Mouse (Mus musculus): ENCODE measurements around the gene Plxna2.

Gene Plxna2

DNA sequence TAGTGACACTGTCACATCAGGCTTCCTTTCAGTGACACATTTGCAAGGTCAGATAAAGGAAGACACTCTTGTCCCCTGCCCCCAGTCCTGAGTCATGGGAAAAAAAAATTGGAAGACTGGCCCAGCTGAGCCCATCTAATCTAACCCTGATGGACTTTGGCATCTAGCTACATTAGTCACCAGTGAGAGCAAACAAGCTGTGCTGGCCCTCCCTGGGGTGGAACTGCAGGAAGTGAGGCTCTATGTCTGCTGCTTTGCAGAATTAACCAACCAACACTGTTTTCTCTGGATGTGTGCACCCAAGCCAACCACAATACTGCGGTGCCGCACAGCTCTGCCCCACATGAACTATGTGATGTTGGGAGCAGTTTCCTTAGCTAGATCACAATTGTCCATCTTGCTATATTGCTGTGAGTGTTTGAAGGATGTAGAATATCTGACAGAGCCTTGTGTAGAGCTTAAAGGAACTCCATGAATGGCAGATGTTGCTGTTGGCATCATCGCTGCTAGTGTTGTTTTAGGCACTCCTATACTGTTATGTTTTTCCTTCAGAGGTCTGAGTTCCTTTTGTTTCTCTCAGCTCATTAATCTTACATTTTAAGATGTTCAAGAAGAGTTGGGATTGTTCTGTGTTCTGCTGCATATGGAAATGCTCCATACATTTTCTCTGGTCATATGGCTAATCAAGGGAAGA, 42.6 kb downstream of the Plxna2 start:
- peak; percentile 95 for DNase-seq (ENCODE audit: low read depth, low spot score)

GRCm38 (mm10) chr1:194663021-194663420, 45.0 kb downstream of the Plxna2 start:
- no peak for DNase-seq (ENCODE audit: low read depth, low spot score)

GRCm38 (mm10) chr1:194665715-194666114, 47.7 kb downstream of the Plxna2 start:
- no peak for DNase-seq (ENCODE audit: low read depth, low spot score)

DNA sequence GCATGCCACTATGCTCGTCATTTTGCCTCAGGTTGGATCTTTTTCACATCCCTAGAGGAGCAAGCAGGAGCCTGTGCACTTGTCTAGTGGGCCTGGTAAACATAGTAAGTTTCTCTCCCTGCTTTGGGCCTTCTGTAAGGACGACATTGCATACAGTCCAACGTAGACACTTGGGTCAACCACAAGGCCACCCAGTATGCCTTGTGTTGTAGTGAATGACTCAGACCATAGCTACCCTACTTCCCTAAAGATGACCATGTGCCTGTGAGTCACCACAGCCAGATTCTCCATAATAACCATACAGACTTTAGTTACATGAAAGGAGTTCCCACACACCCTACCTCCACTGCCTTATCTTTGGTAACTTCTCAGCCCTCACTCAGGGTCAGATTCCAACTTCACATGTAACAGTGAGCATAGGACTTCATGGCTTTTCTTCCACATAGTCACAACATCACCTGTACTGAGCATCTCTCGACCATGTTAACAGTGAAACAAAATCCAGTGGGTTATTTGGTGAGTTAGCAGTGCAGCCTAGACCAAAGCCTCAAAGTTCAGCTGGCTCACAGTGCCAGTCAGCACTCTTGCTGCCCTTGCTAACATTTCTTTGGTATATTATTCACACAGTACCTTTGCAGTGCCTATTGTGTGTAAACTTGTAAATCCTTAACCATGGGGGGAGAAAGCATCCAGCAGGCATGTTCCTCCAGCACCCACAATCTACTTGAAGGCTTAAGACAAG, 53.9 kb downstream of the Plxna2 start:
- peak; percentile 89 for DNase-seq (ENCODE audit: low read depth, low spot score)

DNA sequence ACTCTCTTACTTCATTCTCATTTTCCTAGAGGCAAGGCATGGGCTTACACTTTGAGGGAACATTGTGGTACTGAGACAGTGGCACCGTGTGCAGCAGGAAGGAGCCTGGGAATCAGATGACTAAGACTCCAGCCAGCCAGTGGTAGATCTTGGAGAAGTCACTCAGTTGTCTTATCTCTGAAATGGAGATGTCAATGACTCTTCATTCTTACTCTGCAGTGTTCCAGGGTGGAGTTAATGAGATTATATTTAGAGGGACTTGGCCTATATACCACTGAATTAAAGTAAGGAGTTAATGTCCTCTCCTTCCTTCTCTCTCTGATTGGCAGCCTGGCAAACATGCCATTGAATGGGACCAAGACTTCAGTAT, 54.5 kb downstream of the Plxna2 start:
- DNase-seq (ENCODE audit: low read depth, low spot score): no peak

DNA sequence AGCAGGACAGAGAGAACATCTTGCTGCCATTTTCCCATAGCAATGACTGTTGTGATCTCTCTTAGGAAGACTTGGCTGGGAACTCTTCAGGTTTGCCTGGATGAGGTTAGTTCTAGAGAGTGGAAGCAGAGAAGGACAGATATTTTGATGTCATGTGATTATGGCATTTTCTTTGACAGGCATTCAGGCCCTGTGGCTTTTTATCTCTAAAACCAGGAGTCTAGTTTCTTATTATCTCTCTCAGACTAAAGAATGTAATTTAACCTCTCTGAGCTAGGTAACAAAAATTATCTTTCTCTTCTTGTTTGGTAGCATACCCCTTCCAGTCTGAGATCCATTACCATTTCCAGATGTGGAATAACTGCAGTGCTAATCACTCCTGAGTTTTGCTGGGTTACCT, 55.2 kb downstream of the Plxna2 start:
- DNase-seq (ENCODE audit: low read depth, low spot score): no peak

DNA sequence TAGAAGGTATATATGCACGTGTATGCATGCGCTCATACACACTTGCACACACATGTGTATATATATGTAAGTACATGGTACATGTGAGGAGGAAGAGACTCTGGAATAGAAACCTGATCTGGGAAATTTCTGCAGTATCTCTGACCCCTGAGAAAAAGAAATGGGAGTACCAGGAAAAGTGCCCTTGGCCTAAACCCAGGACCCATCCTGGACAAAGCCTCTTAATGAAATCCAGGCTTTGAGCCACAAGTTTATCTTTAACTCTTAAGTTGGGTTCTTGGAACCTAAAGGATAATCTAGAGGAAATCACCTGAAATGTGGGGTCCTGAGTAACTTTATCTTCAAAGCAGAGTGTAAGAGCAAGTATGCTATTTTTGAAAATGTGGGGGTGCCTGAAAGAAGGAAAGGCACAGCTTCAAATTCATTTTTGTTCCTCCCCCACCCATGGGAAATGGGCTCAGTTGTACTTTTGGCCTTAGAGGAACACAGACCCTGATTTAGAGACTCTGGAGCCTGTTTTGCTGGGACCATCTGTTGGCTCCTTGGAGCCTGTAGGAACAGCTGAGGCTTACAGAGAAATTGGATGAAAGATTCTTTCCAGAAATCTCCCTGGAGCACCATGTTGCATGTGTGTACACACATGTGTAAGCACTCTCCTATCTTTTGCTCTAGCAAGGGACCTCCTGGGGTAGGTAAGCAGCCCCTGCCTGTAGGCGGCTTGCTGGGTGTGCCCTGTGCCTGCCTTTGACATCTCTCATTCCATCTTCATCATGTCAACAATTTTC, 57.3 kb downstream of the Plxna2 start:
- DNase-seq (ENCODE audit: low read depth, low spot score): no peak

- DNase-seq (ENCODE audit: low read depth, low spot score): peak; percentile 93
These were observed 57.8 kb downstream of the Plxna2 start for GRCm38 (mm10) chr1:194675891-194676200.

GRCm38 (mm10) chr1:194677878-194678277, 59.9 kb downstream of the Plxna2 start:
- DNase-seq (ENCODE audit: low read depth, low spot score): peak; percentile 90

DNA sequence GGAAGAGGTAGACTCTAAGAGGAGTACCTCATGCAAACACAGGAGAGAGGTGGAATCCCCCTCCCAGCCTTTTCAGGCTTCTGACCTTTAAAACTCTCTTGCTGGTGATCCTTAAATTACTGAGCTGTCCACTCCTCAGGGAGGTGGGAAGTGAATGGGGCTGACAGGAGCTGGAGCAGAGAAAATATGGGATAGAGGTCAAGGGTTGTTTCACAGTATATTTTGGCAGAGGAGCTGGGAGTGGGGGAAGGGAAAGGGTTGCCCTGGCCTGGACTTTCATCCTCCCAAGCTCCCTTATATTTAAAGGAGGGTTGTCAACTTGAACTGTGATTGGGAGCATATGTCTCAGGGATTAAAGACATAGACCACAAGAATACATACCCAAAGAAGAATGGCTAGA, 61.1 kb downstream of the Plxna2 start:
- DNase-seq (ENCODE audit: low read depth, low spot score): no peak

- no peak for DNase-seq (ENCODE audit: low read depth, low spot score)
These were observed 62.1 kb downstream of the Plxna2 start for GRCm38 (mm10) chr1:194680136-194680535.

DNA sequence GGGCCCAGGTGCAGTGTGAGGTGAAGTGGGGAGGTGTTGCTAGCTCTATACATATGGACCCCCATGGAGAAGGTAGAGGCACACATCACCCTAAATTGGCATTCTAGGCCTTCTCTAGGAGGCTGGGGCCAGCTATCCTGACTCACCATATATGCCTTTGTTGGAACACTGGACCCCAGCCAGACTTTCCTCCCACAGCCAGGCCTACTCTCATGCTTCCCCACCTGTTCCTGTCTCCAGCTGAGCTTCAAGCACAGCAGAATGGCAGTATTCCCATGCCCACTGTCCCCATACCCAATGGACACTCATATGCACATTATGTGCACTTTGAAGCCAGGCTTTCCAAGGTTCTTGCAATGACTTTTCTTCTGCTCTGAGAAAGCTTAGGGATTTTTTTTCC, 64.0 kb downstream of the Plxna2 start:
- DNase-seq (ENCODE audit: low read depth, low spot score): peak; percentile 77

DNA sequence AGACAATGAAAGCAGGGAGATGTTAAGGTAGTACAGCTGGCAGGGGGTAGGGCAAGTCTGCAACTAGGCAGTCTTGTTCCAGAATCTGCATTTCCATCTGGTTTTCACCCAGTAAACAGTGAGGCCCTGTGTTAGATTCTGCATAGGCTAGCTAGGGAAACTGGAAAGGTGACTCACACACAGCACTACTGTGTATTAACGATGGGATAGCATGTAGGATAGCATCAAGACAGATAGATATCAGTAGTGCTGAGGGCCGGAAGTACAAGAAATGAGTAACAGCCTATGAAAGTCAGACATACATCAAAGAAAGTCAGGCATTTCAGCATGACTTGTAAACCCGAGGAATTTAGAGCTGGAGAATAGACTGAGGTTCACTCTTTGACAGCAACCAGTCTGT, 65.1 kb downstream of the Plxna2 start:
- DNase-seq (ENCODE audit: low read depth, low spot score): peak; percentile 58

- no peak for DNase-seq (ENCODE audit: low read depth, low spot score)
These were observed 67.9 kb downstream of the Plxna2 start for GRCm38 (mm10) chr1:194685896-194686295.

DNA sequence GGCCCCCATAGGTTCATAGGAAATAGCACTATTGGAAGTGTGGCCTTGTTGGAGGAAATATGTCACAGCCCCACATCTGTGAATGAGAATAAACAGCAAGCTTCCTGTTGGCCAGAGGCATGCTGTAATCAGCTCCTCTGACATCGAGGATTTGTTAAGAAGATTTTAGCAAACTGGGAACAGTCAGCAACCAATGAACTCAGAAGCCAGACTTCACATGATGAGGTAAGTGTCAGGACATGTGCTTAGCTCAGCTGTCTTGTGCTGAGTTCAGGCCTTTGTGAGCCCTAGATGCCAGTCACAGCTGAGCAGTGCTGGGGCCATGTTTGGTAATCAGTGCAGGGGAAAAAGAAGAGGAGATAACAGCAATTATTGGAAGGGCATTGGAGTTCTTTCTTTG, 69.7 kb downstream of the Plxna2 start:
- peak; percentile 49 for DNase-seq (ENCODE audit: low read depth, low spot score)

DNA sequence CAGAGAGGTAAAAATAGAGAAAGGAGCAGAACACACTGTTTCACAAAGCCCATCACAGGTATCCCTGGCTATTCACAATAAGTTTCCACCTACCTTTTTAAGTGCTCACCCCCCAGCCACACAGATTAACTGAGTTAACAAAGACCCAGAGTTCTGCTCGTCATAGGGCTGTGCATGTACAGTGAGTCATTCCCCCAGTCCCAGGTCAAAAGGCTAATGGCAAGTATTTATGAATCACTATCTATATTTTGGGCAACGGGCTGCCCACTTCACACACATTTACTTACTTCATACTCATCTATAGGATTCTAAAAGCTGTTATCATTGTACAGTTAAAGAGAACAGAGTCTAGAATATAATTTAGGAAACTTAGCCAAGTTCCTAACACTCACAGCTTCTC, 70.1 kb downstream of the Plxna2 start:
- DNase-seq (ENCODE audit: low read depth, low spot score): peak; percentile 68

GRCm38 (mm10) chr1:194693063-194693462, 75.0 kb downstream of the Plxna2 start:
- no peak for DNase-seq (ENCODE audit: low read depth, low spot score)

- no peak for DNase-seq (ENCODE audit: low read depth, low spot score)
These were observed 75.5 kb downstream of the Plxna2 start for GRCm38 (mm10) chr1:194693488-194693887.

- DNase-seq (ENCODE audit: low read depth, low spot score): no peak
These were observed 76.8 kb downstream of the Plxna2 start for GRCm38 (mm10) chr1:194694805-194695204.

- DNase-seq (ENCODE audit: low read depth, low spot score): no peak
These were observed 79.4 kb downstream of the Plxna2 start for GRCm38 (mm10) chr1:194697439-194697838.

- DNase-seq (ENCODE audit: low read depth, low spot score): no peak
These were observed 81.3 kb downstream of the Plxna2 start for GRCm38 (mm10) chr1:194699321-194699720.

DNA sequence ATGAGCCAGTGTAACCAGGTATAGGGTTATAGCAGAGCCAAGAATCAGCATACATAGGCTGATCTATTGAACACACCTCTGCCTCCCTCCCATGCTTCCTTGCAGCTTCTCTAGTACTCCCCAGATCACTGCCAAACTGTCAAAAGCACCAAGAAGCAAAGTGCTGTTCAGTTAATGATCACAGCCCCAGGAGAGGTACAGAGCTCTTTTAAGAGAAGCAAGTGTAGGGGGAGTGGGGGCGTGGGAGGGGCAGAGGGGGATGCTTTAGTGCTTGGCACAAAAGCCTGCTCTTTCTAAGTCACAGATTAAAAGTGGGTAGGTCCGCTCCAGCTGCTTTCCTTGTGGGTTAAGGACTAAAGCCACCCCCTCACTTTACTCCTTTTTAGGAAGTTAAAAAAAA, 85.2 kb downstream of the Plxna2 start:
- no peak for DNase-seq (ENCODE audit: low read depth, low spot score)
